Mouse (Mus musculus) testis, adult 2 months (tissue): ENCODE data around the gene Vps4b. TPM values are rescaled to one million over a fixed set of nuclear protein-coding genes. Genes with fewer than 3 reads are reported as not detected.
A peak's percentile ranks its signal among the peaks of the same experiment; 100 is the strongest.
"Not testable (repeated sequence)": the region's sequence is repeated elsewhere in the genome, so short reads cannot be mapped to it uniquely, and the experiment has no call there.

Source experiments
- H3K27ac ChIP-seq: fragments of 200-500 bp; 2 replicates; pipeline ENCODE4 v1.5.1; 2012; ENCODE audit warnings: low read depth, low read length; ENCODE audit not compliant: control insufficient read depth, insufficient read depth
- H3K27me3 ChIP-seq: fragments of 200-500 bp; 2 replicates; pipeline ENCODE4 v1.6.1; 2012; ENCODE audit warnings: mild to moderate bottlenecking, low read length, moderate library complexity; ENCODE audit not compliant: control insufficient read depth, insufficient read depth
- H3K36me3 ChIP-seq: fragments of 200-500 bp; 2 replicates; pipeline ENCODE4 v1.6.1; 2012; ENCODE audit warnings: mild to moderate bottlenecking, low read length; ENCODE audit not compliant: control insufficient read depth, insufficient read depth
- H3K4me1 ChIP-seq: fragments of 200-500 bp; 2 replicates; pipeline ENCODE4 v1.6.1; 2012; ENCODE audit warnings: low read length; ENCODE audit not compliant: control insufficient read depth, insufficient read depth
- H3K4me3 ChIP-seq: fragments of 200-500 bp; 2 replicates; pipeline ENCODE4 v1.5.1; 2012; ENCODE audit warnings: low read depth, mild to moderate bottlenecking, low read length, moderate library complexity, mixed read lengths; ENCODE audit not compliant: control insufficient read depth
- CTCF ChIP-seq: fragments of 200-500 bp; IDR thresholded peaks from 2 replicates; pipeline ENCODE4 v1.5.1; 2012; ENCODE audit warnings: low read depth, mild to moderate bottlenecking, inconsistent platforms, low read length, moderate library complexity; ENCODE audit not compliant: control insufficient read depth, insufficient read depth, insufficient replicate concordance
- POLR2A ChIP-seq: fragments of 200-500 bp; IDR thresholded peaks from 2 replicates; pipeline ENCODE4 v1.6.1; 2012; ENCODE audit warnings: low read depth, mild to moderate bottlenecking, inconsistent platforms, low read length, moderate library complexity; ENCODE audit not compliant: control insufficient read depth
- polyA plus RNA-seq: library from polyadenylated mRNA; depleted of rRNA; stranded (reverse); fragments of >200 nt; gene quantifications from 2 replicates; pipeline ENCODE4 v1.2.3, GENCODE M21; 2012; rRNA removed

Gene Vps4b
- polyA plus RNA-seq, 1 experiment, result 7.1 TPM

- no peak overlapping the region for H3K4me3 ChIP-seq
- TF ChIP-seq CTCF (peak; percentile 14; the same call in 1 of the 2 replicates), POLR2A (no peak)
These were observed 60.9 kb downstream of the Vps4b start for GRCm38 (mm10) chr1:106735586-106735985.

GRCm38 (mm10) chr1:106722061-106722460 is 74.5 kb downstream of the Vps4b start:
- TF ChIP-seq CTCF, result no peak
- no peak for TF ChIP-seq POLR2A
- Histone ChIP-seq H3K4me1 (no peaks in the 10 kb centered on the region), H3K27ac (no peak overlapping the region)

More at GRCm38 (mm10) chr1:106735586-106735985, 60.9 kb downstream of the Vps4b start:
- Histone ChIP-seq H3K4me1 (no peaks in the 10 kb centered on the region), H3K36me3 (no peaks in the 10 kb centered on the region), H3K27ac (no peak overlapping the region), H3K27me3 (no peaks in the 10 kb centered on the region)

GRCm38 (mm10) chr1:106717736-106718135 is 78.8 kb downstream of the Vps4b start:
- H3K4me3 ChIP-seq, H3K36me3 ChIP-seq, H3K27me3 ChIP-seq, H3K4me1 ChIP-seq, H3K27ac ChIP-seq: not testable (repeated sequence)

More at GRCm38 (mm10) chr1:106722061-106722460, 74.5 kb downstream of the Vps4b start:
- H3K4me3 ChIP-seq, result no peak overlapping the region
- no peaks in the 10 kb centered on the region for H3K36me3 ChIP-seq
- no peaks in the 10 kb centered on the region for H3K27me3 ChIP-seq

- no peak overlapping the region for H3K4me3 ChIP-seq
- peaks cover 8% of the 10 kb centered on the region for H3K4me1 ChIP-seq
- no peaks in the 10 kb centered on the region for H3K36me3 ChIP-seq
- H3K27ac ChIP-seq, result no peak overlapping the region
- no peaks in the 10 kb centered on the region; the same call in 1 of the 2 replicates for H3K27me3 ChIP-seq
- TF ChIP-seq CTCF (peak; percentile 22; the same call in 1 of the 2 replicates), POLR2A (no peak)
These were observed 79.4 kb downstream of the Vps4b start for GRCm38 (mm10) chr1:106717071-106717601.

GRCm38 (mm10) chr1:106716141-106716540 is 80.4 kb downstream of the Vps4b start:
- TF ChIP-seq CTCF (no peak), POLR2A (no peak)

GRCm38 (mm10) chr1:106715111-106716083 is 81.1 kb downstream of the Vps4b start:
- TF ChIP-seq CTCF, result no peak
- TF ChIP-seq POLR2A, result no peak
- peaks cover 8% of the 10 kb centered on the region for H3K4me1 ChIP-seq
- no peaks in the 10 kb centered on the region; the same call in 1 of the 2 replicates for H3K27me3 ChIP-seq
- H3K36me3 ChIP-seq, result no peaks in the 10 kb centered on the region
- H3K4me3 ChIP-seq, result no peak overlapping the region
- H3K27ac ChIP-seq, result no peak overlapping the region

More at GRCm38 (mm10) chr1:106716141-106716540, 80.4 kb downstream of the Vps4b start:
- H3K27ac ChIP-seq, result no peak overlapping the region
- H3K36me3 ChIP-seq, result no peaks in the 10 kb centered on the region
- no peak overlapping the region for H3K4me3 ChIP-seq
- no peaks in the 10 kb centered on the region; the same call in 1 of the 2 replicates for H3K27me3 ChIP-seq
- peaks cover 8% of the 10 kb centered on the region for H3K4me1 ChIP-seq

- H3K27ac ChIP-seq, result no peak overlapping the region
- H3K27me3 ChIP-seq, result no peaks in the 10 kb centered on the region; the same call in 1 of the 2 replicates
- no peaks in the 10 kb centered on the region for H3K36me3 ChIP-seq
- no peak for TF ChIP-seq POLR2A
- TF ChIP-seq CTCF, result no peak
- H3K4me1 ChIP-seq, result peaks cover 8% of the 10 kb centered on the region
- peak overlapping the region; percentile 50 for H3K4me3 ChIP-seq
These were observed 82.0 kb downstream of the Vps4b start for GRCm38 (mm10) chr1:106714530-106714981.

Other genes with a start within 250 kb of the Vps4b start
- 0.11 and 0.12 TPM in 2 replicates for gene Bcl2, start 82.5 kb downstream of the Vps4b start, polyA plus RNA-seq
- 1.5 and 2.3 TPM in 2 replicates for gene Kdsr, start 37.0 kb downstream of the Vps4b start, polyA plus RNA-seq
- 0.14 TPM in 1 of 2 replicates, not detected in the other for gene Serpinb5, start 64.4 kb upstream of the Vps4b start, polyA plus RNA-seq
- gene Serpinb12, start 137.7 kb upstream of the Vps4b start, polyA plus RNA-seq, result not detected in 2 replicates
- gene Serpinb13, start 184.3 kb upstream of the Vps4b start, polyA plus RNA-seq, result not detected in 2 replicates